Mouse (Mus musculus): ENCODE measurements around the gene Vmn1r4. TPM values are rescaled to one million over a fixed set of nuclear protein-coding genes. Genes with fewer than 3 reads are reported as not detected.

Vmn1r4 gene
- polyA plus RNA-seq, 1 experiment from 2014 or later, result 0.12 TPM

- DNase-seq (ENCODE audit: low spot score) (no peak), ATAC-seq (ENCODE audit: low FRiP score, low TSS enrichment) (no peak)
- Histone ChIP-seq H3K36me3 (ENCODE audit: control insufficient read depth, insufficient read depth, low read length) (no peaks in the 10 kb centered on the region), H3K4me2 (replicated peaks; ENCODE audit: low read depth) (no peak overlapping the region), H3K27ac (replicated peaks) (no peak overlapping the region), H3K9ac (ENCODE audit: low read length) (no peak overlapping the region), H3K4me1 (replicated peaks; ENCODE audit: control insufficient read depth, insufficient read depth) (no peaks in the 10 kb centered on the region), H3K27me3 (ENCODE audit: control insufficient read depth, insufficient read depth, low read length) (no peaks in the 10 kb centered on the region), H3K4me3 (ENCODE audit: low read depth, low read length) (no peak overlapping the region), H3K9me3 (ENCODE audit: control insufficient read depth, low read length) (0 out of 2 replicates have a peak, but pooled peaks cover 2% of the 10 kb centered on the region)
- WGBS, result 63% methylated on average over 2 of the region's 2 CpGs
- no peak for TF ChIP-seq CTCF (IDR thresholded peaks at IDR 0.05; ENCODE audit: low read depth)
- no peak for TF ChIP-seq EP300 (optimal IDR thresholded peaks at IDR 0.05)
These were observed 8.6 kb downstream of the Vmn1r4 start for GRCm38 (mm10) chr6:56932464-56932863.

- Histone ChIP-seq H3K9ac (ENCODE audit: low read length) (no peak overlapping the region), H3K27me3 (ENCODE audit: control insufficient read depth, insufficient read depth, low read length) (no peaks in the 10 kb centered on the region), H3K4me3 (ENCODE audit: low read depth, low read length) (no peak overlapping the region), H3K36me3 (ENCODE audit: control insufficient read depth, insufficient read depth, low read length) (no peaks in the 10 kb centered on the region), H3K27ac (replicated peaks) (no peak overlapping the region), H3K4me2 (replicated peaks; ENCODE audit: low read depth) (no peak overlapping the region), H3K4me1 (replicated peaks; ENCODE audit: control insufficient read depth, insufficient read depth) (no peaks in the 10 kb centered on the region), H3K9me3 (ENCODE audit: control insufficient read depth, low read length) (no peaks in the 10 kb centered on the region)
- TF ChIP-seq EP300 (optimal IDR thresholded peaks at IDR 0.05) (no peak), CTCF (IDR thresholded peaks at IDR 0.05; ENCODE audit: low read depth) (no peak)
- DNase-seq (ENCODE audit: low spot score), result no peak
- no peak for ATAC-seq (ENCODE audit: low FRiP score, low TSS enrichment)
- 82% methylated on average over 4 of the region's 4 CpGs for WGBS
These were observed 10.6 kb downstream of the Vmn1r4 start for GRCm38 (mm10) chr6:56934366-56934765.

- Histone ChIP-seq H3K36me3 (ENCODE audit: control insufficient read depth, insufficient read depth, low read length) (no peaks in the 10 kb centered on the region), H3K4me1 (replicated peaks; ENCODE audit: control insufficient read depth, insufficient read depth) (no peaks in the 10 kb centered on the region), H3K9ac (ENCODE audit: low read length) (no peak overlapping the region), H3K27me3 (ENCODE audit: control insufficient read depth, insufficient read depth, low read length) (no peaks in the 10 kb centered on the region), H3K4me3 (ENCODE audit: low read depth, low read length) (no peak overlapping the region), H3K27ac (replicated peaks) (no peak overlapping the region), H3K9me3 (ENCODE audit: control insufficient read depth, low read length) (no peaks in the 10 kb centered on the region), H3K4me2 (replicated peaks; ENCODE audit: low read depth) (no peak overlapping the region)
- 54% methylated on average over 5 of the region's 5 CpGs for WGBS
- ATAC-seq (ENCODE audit: low FRiP score, low TSS enrichment) (no peak), DNase-seq (ENCODE audit: low spot score) (no peak)
- TF ChIP-seq CTCF (IDR thresholded peaks at IDR 0.05; ENCODE audit: low read depth) (no peak), EP300 (optimal IDR thresholded peaks at IDR 0.05) (no peak)
These were observed 32.6 kb downstream of the Vmn1r4 start for GRCm38 (mm10) chr6:56956436-56956835.

- no peak within 1 kb of the TSS for H3K4me3 ChIP-seq (ENCODE audit: low read depth, low read length)
- no peaks in the 10 kb centered on the region for H3K36me3 ChIP-seq (ENCODE audit: control insufficient read depth, insufficient read depth, low read length)
- ATAC-seq (ENCODE audit: low FRiP score, low TSS enrichment) (no peak), DNase-seq (ENCODE audit: low spot score) (no peak)
- H3K9me3 ChIP-seq (ENCODE audit: control insufficient read depth, low read length), result no peaks in the 10 kb centered on the region
- no peak within 1 kb of the TSS for H3K9ac ChIP-seq (ENCODE audit: low read length)
- H3K4me2 ChIP-seq (replicated peaks; ENCODE audit: low read depth), result no peak within 1 kb of the TSS
- no peaks in the 10 kb centered on the region for H3K4me1 ChIP-seq (replicated peaks; ENCODE audit: control insufficient read depth, insufficient read depth)
- TF ChIP-seq EP300 (optimal IDR thresholded peaks at IDR 0.05) (no peak), CTCF (IDR thresholded peaks at IDR 0.05; ENCODE audit: low read depth) (no peak)
- no peaks in the 10 kb centered on the region for H3K27me3 ChIP-seq (ENCODE audit: control insufficient read depth, insufficient read depth, low read length)
- H3K27ac ChIP-seq (replicated peaks), result no peak within 1 kb of the TSS
These were observed 46.2 kb downstream of the Vmn1r4 start, which contains the start of gene Vmn1r5 for GRCm38 (mm10) chr6:56969973-56970372. TSS of gene Vmn1r5 (plus strand) at chr6:56970273.

- TF ChIP-seq EP300 (optimal IDR thresholded peaks at IDR 0.05), result no peak
- TF ChIP-seq CTCF (IDR thresholded peaks at IDR 0.05; ENCODE audit: low read depth), result no peak
These were observed 73.1 kb downstream of the Vmn1r4 start, which contains the start of gene Vmn1r6 for GRCm38 (mm10) chr6:56996943-56997342. TSS of gene Vmn1r6 (plus strand) at chr6:56997243.

More at GRCm38 (mm10) chr6:56996943-56997342, 73.1 kb downstream of the Vmn1r4 start, which contains the start of gene Vmn1r6:
- H3K9ac ChIP-seq (ENCODE audit: low read length), result no peak within 1 kb of the TSS
- no peaks in the 10 kb centered on the region for H3K36me3 ChIP-seq (ENCODE audit: control insufficient read depth, insufficient read depth, low read length)
- no peaks in the 10 kb centered on the region for H3K9me3 ChIP-seq (ENCODE audit: control insufficient read depth, low read length)
- H3K4me1 ChIP-seq (replicated peaks; ENCODE audit: control insufficient read depth, insufficient read depth), result no peaks in the 10 kb centered on the region
- ATAC-seq (ENCODE audit: low FRiP score, low TSS enrichment) (no peak), DNase-seq (ENCODE audit: low spot score) (no peak)
- WGBS, result 77% methylated on average over 2 of the region's 2 CpGs
- no peak within 1 kb of the TSS for H3K4me3 ChIP-seq (ENCODE audit: low read depth, low read length)
- H3K27me3 ChIP-seq (ENCODE audit: control insufficient read depth, insufficient read depth, low read length), result no peaks in the 10 kb centered on the region
- no peak within 1 kb of the TSS for H3K4me2 ChIP-seq (replicated peaks; ENCODE audit: low read depth)
- no peak within 1 kb of the TSS for H3K27ac ChIP-seq (replicated peaks)

Other genes with a start within 250 kb of the Vmn1r4 start
- gene Lsm5, start 219.3 kb upstream of the Vmn1r4 start, polyA plus RNA-seq (2015; fragmentation: Nextera tagmentation; extraction: Ambion mirVana), result 110 and 116 TPM in 2 replicates
- gene Avl9, start 209.1 kb upstream of the Vmn1r4 start, polyA plus RNA-seq (2015; fragmentation: Nextera tagmentation; extraction: Ambion mirVana), result 7.5 and 8.1 TPM in 2 replicates
- gene Kbtbd2, start 126.2 kb upstream of the Vmn1r4 start, polyA plus RNA-seq (2015; fragmentation: Nextera tagmentation; extraction: Ambion mirVana), result 9.3 and 10.8 TPM in 2 replicates
- 80.5 and 85.8 TPM in 2 replicates for gene Fkbp9, start 92.0 kb upstream of the Vmn1r4 start, polyA plus RNA-seq (2015; fragmentation: Nextera tagmentation; extraction: Ambion mirVana)
- gene Nt5c3, start 83 bp upstream of the Vmn1r4 start, polyA plus RNA-seq (2015; fragmentation: Nextera tagmentation; extraction: Ambion mirVana), result 123 and 124 TPM in 2 replicates
- not detected in 2 replicates for gene Vmn1r5, start 46.3 kb downstream of the Vmn1r4 start, polyA plus RNA-seq (2015; fragmentation: Nextera tagmentation; extraction: Ambion mirVana)
- gene Vmn1r6, start 73.2 kb downstream of the Vmn1r4 start, polyA plus RNA-seq (2015; fragmentation: Nextera tagmentation; extraction: Ambion mirVana), result not detected in 2 replicates
- gene Vmn1r7, start 101.3 kb downstream of the Vmn1r4 start, polyA plus RNA-seq (2015; fragmentation: Nextera tagmentation; extraction: Ambion mirVana), result not detected in 2 replicates
- not detected in 2 replicates for gene Vmn1r8, start 108.3 kb downstream of the Vmn1r4 start, polyA plus RNA-seq (2015; fragmentation: Nextera tagmentation; extraction: Ambion mirVana)
- gene Vmn1r9, start 142.8 kb downstream of the Vmn1r4 start, polyA plus RNA-seq (2015; fragmentation: Nextera tagmentation; extraction: Ambion mirVana), result not detected in 2 replicates
- gene Vmn1r10, start 185.4 kb downstream of the Vmn1r4 start, polyA plus RNA-seq (2015; fragmentation: Nextera tagmentation; extraction: Ambion mirVana), result not detected in 2 replicates
- gene Vmn1r11, start 209.4 kb downstream of the Vmn1r4 start, polyA plus RNA-seq (2015; fragmentation: Nextera tagmentation; extraction: Ambion mirVana), result not detected in 2 replicates
- gene Vmn1r12, start 232.9 kb downstream of the Vmn1r4 start, polyA plus RNA-seq (2015; fragmentation: Nextera tagmentation; extraction: Ambion mirVana), result not detected in 2 replicates